Mouse (Mus musculus) limb, embryonic 12.5 days (tissue): ENCODE data around the gene Alox5. TPM values are rescaled to one million over a fixed set of nuclear protein-coding genes. Genes with fewer than 3 reads are reported as not detected.

Experiments
- polyA plus RNA-seq: library from polyadenylated mRNA; unstranded; fragments of >200 nt; fragmentation: Nextera tagmentation; extraction: Ambion mirVana; gene quantifications from 2 replicates; pipeline ENCODE4 v1.2.1, GENCODE M21; 2016

Gene Alox5
- polyA plus RNA-seq, 1 experiment from 2014 or later: 0.59 TPM

Other genes with a start within 250 kb of the Alox5 start
- 7.6 and 8.1 TPM in 2 replicates for gene Zfand4, start 197.0 kb downstream of the Alox5 start, polyA plus RNA-seq
- 24.0 and 24.3 TPM in 2 replicates for gene March8, start 123.2 kb downstream of the Alox5 start, polyA plus RNA-seq
- not detected in 2 replicates for gene Olfr211, start 27.9 kb upstream of the Alox5 start, polyA plus RNA-seq
- gene Olfr212, start 45.3 kb upstream of the Alox5 start, polyA plus RNA-seq: not detected in 2 replicates
- gene Olfr213, start 77.3 kb upstream of the Alox5 start, polyA plus RNA-seq: not detected in 2 replicates
- gene Gm5580, start 90.0 kb upstream of the Alox5 start, polyA plus RNA-seq: 0.29 and 0.37 TPM in 2 replicates
- not detected in 2 replicates for gene Olfr214, start 93.1 kb upstream of the Alox5 start, polyA plus RNA-seq
- not detected in 2 replicates for gene Olfr215, start 123.0 kb upstream of the Alox5 start, polyA plus RNA-seq
- gene Zfp422, start 167.8 kb upstream of the Alox5 start, polyA plus RNA-seq: 262 and 269 TPM in 2 replicates
- 19.9 and 22.1 TPM in 2 replicates for gene Depp1, start 189.4 kb upstream of the Alox5 start, polyA plus RNA-seq
- gene Rassf4, start 212.8 kb upstream of the Alox5 start, polyA plus RNA-seq: 6.2 and 6.5 TPM in 2 replicates